Mouse (Mus musculus): Measurements from ENCODE around the gene Csnk1e.

Csnk1e gene

GRCm38 (mm10) chr15:79424602-79425001, 30.8 kb downstream of the Csnk1e start:
- no peak for DNase-seq (ENCODE audit: low read depth, low spot score)

GRCm38 (mm10) chr15:79422715-79423243, 32.6 kb downstream of the Csnk1e start:
- DNase-seq (ENCODE audit: low read depth, low spot score) = no peak

- no peak for DNase-seq (ENCODE audit: low read depth, low spot score)
Measured at GRCm38 (mm10) chr15:79418677-79419076, 36.7 kb downstream of the Csnk1e start.

- DNase-seq (ENCODE audit: low read depth, low spot score) = no peak
Measured at GRCm38 (mm10) chr15:79418265-79418664, 37.1 kb downstream of the Csnk1e start.

- DNase-seq (ENCODE audit: low read depth, low spot score) = no peak
Measured at GRCm38 (mm10) chr15:79417379-79417778, 38.0 kb downstream of the Csnk1e start.

GRCm38 (mm10) chr15:79416460-79417085, 38.8 kb downstream of the Csnk1e start:
- peak; percentile 96 for DNase-seq (ENCODE audit: low read depth, low spot score)

GRCm38 (mm10) chr15:79414513-79414912, 40.9 kb downstream of the Csnk1e start:
- DNase-seq (ENCODE audit: low read depth, low spot score) = no peak

GRCm38 (mm10) chr15:79413802-79414201, 41.6 kb downstream of the Csnk1e start:
- no peak for DNase-seq (ENCODE audit: low read depth, low spot score)

GRCm38 (mm10) chr15:79413201-79413600, 42.2 kb downstream of the Csnk1e start:
- DNase-seq (ENCODE audit: low read depth, low spot score) = no peak

- DNase-seq (ENCODE audit: low read depth, low spot score) = peak; percentile 65
Measured at GRCm38 (mm10) chr15:79411363-79412065, 43.9 kb downstream of the Csnk1e start.

GRCm38 (mm10) chr15:79409077-79409573, 46.2 kb downstream of the Csnk1e start:
- no peak for DNase-seq (ENCODE audit: low read depth, low spot score)

- no peak for DNase-seq (ENCODE audit: low read depth, low spot score)
Measured at GRCm38 (mm10) chr15:79406564-79406963, 48.8 kb downstream of the Csnk1e start.

- no peak for DNase-seq (ENCODE audit: low read depth, low spot score)
Measured at GRCm38 (mm10) chr15:79404277-79404676, 51.1 kb downstream of the Csnk1e start.

GRCm38 (mm10) chr15:79403763-79404210, 51.6 kb downstream of the Csnk1e start:
- no peak for DNase-seq (ENCODE audit: low read depth, low spot score)

GRCm38 (mm10) chr15:79402836-79403762, 52.3 kb downstream of the Csnk1e start, which contains the start of gene Tmem184b:
Gene Tmem184b (minus strand): TSS chr15:79403569.
- peak; percentile 80 for DNase-seq (ENCODE audit: low read depth, low spot score)

GRCm38 (mm10) chr15:79402176-79402575, 53.2 kb downstream of the Csnk1e start:
- no peak for DNase-seq (ENCODE audit: low read depth, low spot score)

- DNase-seq (ENCODE audit: low read depth, low spot score) = no peak
Measured at GRCm38 (mm10) chr15:79400975-79401365, 54.4 kb downstream of the Csnk1e start.

GRCm38 (mm10) chr15:79400134-79400974, 55.0 kb downstream of the Csnk1e start:
- DNase-seq (ENCODE audit: low read depth, low spot score) = no peak

- DNase-seq (ENCODE audit: low read depth, low spot score) = no peak
Measured at GRCm38 (mm10) chr15:79399231-79400052, 55.9 kb downstream of the Csnk1e start.

- DNase-seq (ENCODE audit: low read depth, low spot score) = peak; percentile 97
Measured at GRCm38 (mm10) chr15:79396736-79397135, 58.6 kb downstream of the Csnk1e start.

Data from R1 (cell line).